Comparison of ENCODE assay signal across 8 mouse cellular contexts in the genomic region with DNA sequence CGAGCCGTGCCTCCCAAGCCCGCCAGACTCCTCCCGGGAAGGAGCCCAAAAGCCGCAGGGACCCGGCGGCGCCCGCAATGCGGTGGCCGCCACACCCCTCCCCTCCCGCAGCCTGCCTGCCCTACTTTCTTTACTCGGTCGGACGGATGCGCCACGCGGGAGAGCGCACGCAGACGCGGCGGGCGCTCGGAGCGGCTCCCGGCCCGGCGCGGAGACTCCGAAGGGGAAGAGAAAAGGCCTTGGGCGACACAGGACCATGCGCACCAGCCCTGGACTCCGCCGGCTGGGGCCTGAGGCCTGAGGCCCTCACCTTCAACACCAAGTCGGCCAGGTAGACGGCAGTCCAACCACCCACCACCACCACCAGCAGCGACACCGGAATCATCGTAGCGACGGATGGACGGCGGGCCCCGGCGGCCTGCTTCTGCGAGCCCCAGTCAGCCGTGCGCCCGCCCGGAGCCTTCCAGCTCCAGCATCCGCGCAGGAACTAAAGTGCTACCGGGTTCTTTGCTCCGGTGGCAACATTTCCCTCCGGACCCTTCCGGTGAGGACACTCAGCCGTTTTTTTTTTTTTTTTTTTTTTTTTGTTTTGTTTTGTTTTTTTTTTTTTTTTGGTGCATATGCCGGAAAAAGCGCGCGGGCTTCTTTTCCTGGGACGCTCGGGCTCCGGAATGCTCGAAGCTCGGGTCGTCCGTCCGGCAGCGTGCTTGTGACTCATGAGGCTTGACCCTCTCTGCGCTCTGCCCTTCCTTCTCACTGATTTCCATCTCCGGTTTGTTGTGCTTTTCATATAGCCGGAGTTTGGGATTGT. TPM values are rescaled to one million over a fixed set of nuclear protein-coding genes. Genes with fewer than 3 reads are reported as not detected.
DNase-seq lines count a peak whose midpoint lies in the region; ATAC-seq and TF ChIP-seq lines count a peak whose summit lies in the region.

Gene Mbtps2 (minus strand): TSS at position 530 of the 811 bp plus-strand sequence.

- no peak for TF ChIP-seq POLR2A in ES-Bruce4 (IDR thresholded peaks at IDR 0.05; ENCODE audit: insufficient read depth, low read length)

- H3K4me3 ChIP-seq in ES-Bruce4 (ENCODE audit: low read depth, low read length): peak within 1 kb of the TSS; percentile 89
- H3K4me3 ChIP-seq in forebrain, embryonic 16.5 days (replicated peaks; ENCODE audit: low read length): peak within 1 kb of the TSS; percentile 62

- H3K9me3 ChIP-seq in ES-Bruce4 (replicated peaks; ENCODE audit: control insufficient read depth, insufficient read depth, low read length, poor library complexity, severe bottlenecking): no peaks in the 10 kb centered on the region
- H3K9me3 ChIP-seq in forebrain, embryonic 16.5 days (ENCODE audit: control insufficient read depth, low read length): no peaks in the 10 kb centered on the region

- TF ChIP-seq EP300 in ES-Bruce4 (IDR thresholded peaks at IDR 0.05; ENCODE audit: insufficient read depth, low read depth, low read length): no peak

- intact Hi-C loops in heart, postnatal 36 days (cut with DNase I): loop anchor here (5.0 kb wide), 2 partner anchors 36 to 106 kb away; partner anchors contain the start of gene Sms

- no peaks in the 10 kb centered on the region for H3K27me3 ChIP-seq in ES-Bruce4 (ENCODE audit: control insufficient read depth, insufficient read depth, low read length, poor library complexity, severe bottlenecking)
- H3K27me3 ChIP-seq in forebrain, embryonic 16.5 days (replicated peaks; ENCODE audit: control insufficient read depth, insufficient read depth, low read length): no peaks in the 10 kb centered on the region

- H3K4me1 ChIP-seq in ES-Bruce4 (ENCODE audit: control insufficient read depth, insufficient read depth, low read length): peaks cover 1% of the 10 kb centered on the region
- H3K4me1 ChIP-seq in forebrain, embryonic 16.5 days (replicated peaks; ENCODE audit: control insufficient read depth, insufficient read depth, low read length): peaks cover 8% of the 10 kb centered on the region

- H3K4me2 ChIP-seq in forebrain, embryonic 16.5 days (ENCODE audit: low read length): peak within 1 kb of the TSS; percentile 55

- WGBS in forebrain, embryonic 16.5 days: 27% methylated on average over 54 of the region's 74 CpGs

- peak within 1 kb of the TSS; percentile 97 for H3K27ac ChIP-seq in ES-Bruce4 (ENCODE audit: insufficient read depth, low read length)
- H3K27ac ChIP-seq in forebrain, embryonic 16.5 days (ENCODE audit: low read length): peak within 1 kb of the TSS; percentile 92

- H3K9ac ChIP-seq in ES-Bruce4 (ENCODE audit: low read depth, poor library complexity, severe bottlenecking): peak within 1 kb of the TSS; percentile 97
- H3K9ac ChIP-seq in forebrain, embryonic 16.5 days (replicated peaks; ENCODE audit: low read depth, low read length): peak within 1 kb of the TSS; percentile 74

- DNase-seq in heart, postnatal 36 days: peak; percentile 60 to 71
- peak; percentile 38 for DNase-seq in layer of hippocampus, adult 9-11 months
- DNase-seq in lung, postnatal 14 days: peak; percentile 63
- DNase-seq in ovary, postnatal 36 days (ENCODE audit: low spot score): peak; percentile 57
- peak; percentile 69 for DNase-seq in thymus, postnatal 14 days

- ATAC-seq in cerebellum, adult (ENCODE audit: insufficient number of reproducible peaks, low FRiP score, low TSS enrichment): peak; percentile 78
- peak; percentile 88 for ATAC-seq in forebrain, embryonic 16.5 days

- no peaks in the 10 kb centered on the region for H3K36me3 ChIP-seq in ES-Bruce4 (ENCODE audit: control insufficient read depth, insufficient read depth, low read length, poor library complexity, severe bottlenecking)
- H3K36me3 ChIP-seq in forebrain, embryonic 16.5 days (ENCODE audit: control insufficient read depth, insufficient read depth): no peaks in the 10 kb centered on the region

- no peak for TF ChIP-seq CTCF in ES-Bruce4 (IDR thresholded peaks at IDR 0.05; ENCODE audit: low read depth, low read length)

RNA-seq across cellular contexts. Expression of gene Mbtps2, which starts in this region (rescaled TPM):
- polyA plus RNA-seq in ES-Bruce4 (2011; ENCODE audit: insufficient read depth, insufficient read length, low read depth, missing spikeins): 56.4 and 59.8 TPM in 2 replicates
- polyA plus RNA-seq in forebrain, embryonic 16.5 days (2015; fragmentation: Nextera tagmentation; extraction: Ambion mirVana): 34.2 and 36.2 TPM in 2 replicates
- 10 to 100 TPM; 13.5 to 15.7 TPM for total RNA-seq in heart, postnatal 36 days (2021)

Comparison
In these comparisons a context has a peak if more than half of its experiments do, and no peak if none do; other contexts are left out.
1. Peak in every context shown above with its lines: DNase-seq, ATAC-seq, H3K4me3 ChIP-seq and H3K27ac ChIP-seq.